Mouse (Mus musculus): Measurements from ENCODE around the gene Mcm5. TPM values are rescaled to one million over a fixed set of nuclear protein-coding genes. Genes with fewer than 3 reads are reported as not detected.
A peak's percentile ranks its signal among the peaks of the same experiment; 100 is the strongest.

Mcm5 gene
- total RNA-seq, 2 experiments from 2014 or later, result 3.1 to 4.0 TPM

- peak; percentile 93 for DNase-seq
- intact Hi-C loops (cut with DNase I), result loop anchor here (2.0 kb wide), 1 partner anchor 13 kb away; no protein-coding TSS in a partner anchor
Observed at GRCm38 (mm10) chr8:75093399-75094156, 15.8 kb upstream of the Mcm5 start, which contains the start of gene Hmox1. TSS of gene Hmox1 (plus strand) at chr8:75093621.

- intact Hi-C loops (cut with DNase I), result no loop called here
Observed at GRCm38 (mm10) chr8:75102956-75103355, 6.4 kb upstream of the Mcm5 start.

GRCm38 (mm10) chr8:75103376-75103878 is 5.9 kb upstream of the Mcm5 start:
- intact Hi-C loops (cut with DNase I), result no loop called here
- DNase-seq, result no peak

More at GRCm38 (mm10) chr8:75102956-75103355, 6.4 kb upstream of the Mcm5 start:
- DNase-seq, result no peak

GRCm38 (mm10) chr8:75108527-75109235 is 688 bp upstream of the Mcm5 start:
- DNase-seq, result peak; percentile 81 to 85
- intact Hi-C loops (cut with DNase I), result loop anchor here (1.0 to 2.0 kb wide), 2 partner anchors 37 to 74 kb away; no protein-coding TSS in a partner anchor

GRCm38 (mm10) chr8:75110093-75110492 is 724 bp downstream of the Mcm5 start:
- no peak for DNase-seq
- intact Hi-C loops (cut with DNase I), result loop anchor here (5.0 kb wide), 1 partner anchor 118 kb away; the partner anchor contains the start of gene Hmgxb4

GRCm38 (mm10) chr8:75118505-75118904 is 9.1 kb downstream of the Mcm5 start:
- intact Hi-C loops (cut with DNase I), result no loop called here
- DNase-seq, result no peak

- intact Hi-C loops (cut with DNase I), result no loop called here
- no peak for DNase-seq
Observed at GRCm38 (mm10) chr8:75119287-75119686, 9.9 kb downstream of the Mcm5 start.

- DNase-seq, result no peak
- intact Hi-C loops (cut with DNase I), result no loop called here
Observed at GRCm38 (mm10) chr8:75119747-75120146, 10.4 kb downstream of the Mcm5 start.

- intact Hi-C loops (cut with DNase I), result no loop called here
- DNase-seq, result no peak
Observed at GRCm38 (mm10) chr8:75127406-75127805, 18.0 kb downstream of the Mcm5 start.

GRCm38 (mm10) chr8:75132485-75132884 is 23.1 kb downstream of the Mcm5 start:
- intact Hi-C loops (cut with DNase I), result loop anchor here (1.0 to 2.0 kb wide), 3 partner anchors 18 to 140 kb away; no protein-coding TSS in a partner anchor
- DNase-seq, result peak; percentile 53 to 65

- intact Hi-C loops (cut with DNase I), result loop anchor here (2.0 kb wide), 1 partner anchor 17 kb away; no protein-coding TSS in a partner anchor
Observed at GRCm38 (mm10) chr8:75133399-75133798, 24.0 kb downstream of the Mcm5 start.

GRCm38 (mm10) chr8:75134603-75135391 is 25.4 kb downstream of the Mcm5 start:
- intact Hi-C loops (cut with DNase I), result no loop called here
- DNase-seq, result peak; percentile 60 to 67

More at GRCm38 (mm10) chr8:75133399-75133798, 24.0 kb downstream of the Mcm5 start:
- no peak for DNase-seq

- DNase-seq, result no peak
- intact Hi-C loops (cut with DNase I), result no loop called here
Observed at GRCm38 (mm10) chr8:75135756-75136155, 26.4 kb downstream of the Mcm5 start.

- DNase-seq, result no peak
- intact Hi-C loops (cut with DNase I), result no loop called here
Observed at GRCm38 (mm10) chr8:75136256-75136655, 26.9 kb downstream of the Mcm5 start.

GRCm38 (mm10) chr8:75137536-75137935 is 28.2 kb downstream of the Mcm5 start:
- no peak for DNase-seq
- intact Hi-C loops (cut with DNase I), result no loop called here

- intact Hi-C loops (cut with DNase I), result loop anchor here (2.0 kb wide), 1 partner anchor 18 kb away; no protein-coding TSS in a partner anchor
- DNase-seq, result no peak
Observed at GRCm38 (mm10) chr8:75150911-75151610, 41.7 kb downstream of the Mcm5 start.

GRCm38 (mm10) chr8:75151743-75152142 is 42.4 kb downstream of the Mcm5 start:
- no peak for DNase-seq
- intact Hi-C loops (cut with DNase I), result loop anchor here (2.0 kb wide), 1 partner anchor 19 kb away; no protein-coding TSS in a partner anchor

GRCm38 (mm10) chr8:75152505-75153082 is 43.2 kb downstream of the Mcm5 start:
- DNase-seq, result no peak
- intact Hi-C loops (cut with DNase I), result no loop called here

- no peak for DNase-seq
- intact Hi-C loops (cut with DNase I), result no loop called here
Observed at GRCm38 (mm10) chr8:75154855-75155478, 45.6 kb downstream of the Mcm5 start.

Data from heart, postnatal 36 days (tissue).